Mouse (Mus musculus): ENCODE measurements around the gene 3110040M04Rik. TPM values are rescaled to one million over a fixed set of nuclear protein-coding genes. Genes with fewer than 3 reads are reported as not detected.
"Not testable (repeated sequence)": the region's sequence is repeated elsewhere in the genome, so short reads cannot be mapped to it uniquely, and the experiment has no call there.

The 3110040M04Rik gene
- total and polyA plus RNA-seq, 3 experiments: 0.19 to 0.25 TPM; not detected in 1

- TF ChIP-seq TBP (IDR thresholded peaks at IDR 0.05; ENCODE audit: low read depth, low read length): peak; percentile 64; the same call in 1 of the 2 replicates
- not testable (repeated sequence) for H3K4me1 ChIP-seq (ENCODE audit: control insufficient read depth in 1 of 2, insufficient read depth in 2 of 2, low read length in 2 of 2); H3K36me3 ChIP-seq (ENCODE audit: control insufficient read depth in 1 of 2, insufficient read depth in 2 of 2, low read length in 2 of 2); H3K27ac ChIP-seq (ENCODE audit: control insufficient read depth, low read depth, low read length); H3K27me3 ChIP-seq (ENCODE audit: control insufficient read depth in 1 of 2, insufficient read depth in 2 of 2, low read length in 2 of 2); H3K9ac ChIP-seq (ENCODE audit: control insufficient read depth, low read depth, low read length, poor library complexity, severe bottlenecking); H3K9me3 ChIP-seq (replicated peaks; ENCODE audit: insufficient read depth, low read length); H3K4me3 ChIP-seq (ENCODE audit: control insufficient read depth in 1 of 2, insufficient read depth in 1 of 2, low read depth in 2 of 2, low read length in 2 of 2); H3K79me2 ChIP-seq (ENCODE audit: control insufficient read depth, insufficient read depth, low read length, poor library complexity)
- DNase-seq (ENCODE audit: low read depth, low spot score): peak; percentile 81
Measured at GRCm38 (mm10) chr1:151198120-151198519, 5.8 kb upstream of the 3110040M04Rik start, which contains the start of gene Gm47995. TSS of gene Gm47995 (plus strand) at chr1:151198448.

GRCm38 (mm10) chr1:151200620-151201019, 3.3 kb upstream of the 3110040M04Rik start:
- H3K9me3 ChIP-seq (replicated peaks; ENCODE audit: insufficient read depth, low read length); H3K4me3 ChIP-seq (ENCODE audit: control insufficient read depth in 1 of 2, insufficient read depth in 1 of 2, low read depth in 2 of 2, low read length in 2 of 2); H3K27me3 ChIP-seq (ENCODE audit: control insufficient read depth in 1 of 2, insufficient read depth in 2 of 2, low read length in 2 of 2); H3K4me1 ChIP-seq (ENCODE audit: control insufficient read depth in 1 of 2, insufficient read depth in 2 of 2, low read length in 2 of 2); H3K79me2 ChIP-seq (ENCODE audit: control insufficient read depth, insufficient read depth, low read length, poor library complexity); H3K27ac ChIP-seq (ENCODE audit: control insufficient read depth, low read depth, low read length); DNase-seq (ENCODE audit: low read depth, low spot score); H3K9ac ChIP-seq (ENCODE audit: control insufficient read depth, low read depth, low read length, poor library complexity, severe bottlenecking); H3K36me3 ChIP-seq (ENCODE audit: control insufficient read depth in 1 of 2, insufficient read depth in 2 of 2, low read length in 2 of 2): not testable (repeated sequence)

GRCm38 (mm10) chr1:151202771-151203170, 1.1 kb upstream of the 3110040M04Rik start:
- H3K36me3 ChIP-seq (ENCODE audit: control insufficient read depth in 1 of 2, insufficient read depth in 2 of 2, low read length in 2 of 2); H3K9me3 ChIP-seq (replicated peaks; ENCODE audit: insufficient read depth, low read length); H3K79me2 ChIP-seq (ENCODE audit: control insufficient read depth, insufficient read depth, low read length, poor library complexity); H3K4me1 ChIP-seq (ENCODE audit: control insufficient read depth in 1 of 2, insufficient read depth in 2 of 2, low read length in 2 of 2); H3K27me3 ChIP-seq (ENCODE audit: control insufficient read depth in 1 of 2, insufficient read depth in 2 of 2, low read length in 2 of 2); DNase-seq (ENCODE audit: low read depth, low spot score); H3K4me3 ChIP-seq (ENCODE audit: control insufficient read depth in 1 of 2, insufficient read depth in 1 of 2, low read depth in 2 of 2, low read length in 2 of 2); H3K27ac ChIP-seq (ENCODE audit: control insufficient read depth, low read depth, low read length); H3K9ac ChIP-seq (ENCODE audit: control insufficient read depth, low read depth, low read length, poor library complexity, severe bottlenecking): not testable (repeated sequence)

- DNase-seq (ENCODE audit: low read depth, low spot score); H3K79me2 ChIP-seq (ENCODE audit: control insufficient read depth, insufficient read depth, low read length, poor library complexity); H3K27me3 ChIP-seq (ENCODE audit: control insufficient read depth in 1 of 2, insufficient read depth in 2 of 2, low read length in 2 of 2); H3K36me3 ChIP-seq (ENCODE audit: control insufficient read depth in 1 of 2, insufficient read depth in 2 of 2, low read length in 2 of 2); H3K9ac ChIP-seq (ENCODE audit: control insufficient read depth, low read depth, low read length, poor library complexity, severe bottlenecking); H3K9me3 ChIP-seq (replicated peaks; ENCODE audit: insufficient read depth, low read length); H3K27ac ChIP-seq (ENCODE audit: control insufficient read depth, low read depth, low read length); H3K4me1 ChIP-seq (ENCODE audit: control insufficient read depth in 1 of 2, insufficient read depth in 2 of 2, low read length in 2 of 2); H3K4me3 ChIP-seq (ENCODE audit: control insufficient read depth in 1 of 2, insufficient read depth in 1 of 2, low read depth in 2 of 2, low read length in 2 of 2): not testable (repeated sequence)
Measured at GRCm38 (mm10) chr1:151208493-151208892, 4.6 kb downstream of the 3110040M04Rik start.

- not testable (repeated sequence) for H3K27me3 ChIP-seq (ENCODE audit: control insufficient read depth in 1 of 2, insufficient read depth in 2 of 2, low read length in 2 of 2); H3K9ac ChIP-seq (ENCODE audit: control insufficient read depth, low read depth, low read length, poor library complexity, severe bottlenecking); H3K79me2 ChIP-seq (ENCODE audit: control insufficient read depth, insufficient read depth, low read length, poor library complexity); H3K4me1 ChIP-seq (ENCODE audit: control insufficient read depth in 1 of 2, insufficient read depth in 2 of 2, low read length in 2 of 2); H3K36me3 ChIP-seq (ENCODE audit: control insufficient read depth in 1 of 2, insufficient read depth in 2 of 2, low read length in 2 of 2); H3K4me3 ChIP-seq (ENCODE audit: control insufficient read depth in 1 of 2, insufficient read depth in 1 of 2, low read depth in 2 of 2, low read length in 2 of 2); DNase-seq (ENCODE audit: low read depth, low spot score); H3K9me3 ChIP-seq (replicated peaks; ENCODE audit: insufficient read depth, low read length); H3K27ac ChIP-seq (ENCODE audit: control insufficient read depth, low read depth, low read length)
- TF ChIP-seq TCF12 (IDR thresholded peaks at IDR 0.05; ENCODE audit: low read depth, low read length): peak; percentile 60; the same call in 1 of the 2 replicates
- peak; percentile 73 for TF ChIP-seq GATA1 (IDR thresholded peaks at IDR 0.05; ENCODE audit: low read depth, low read length)
- TF ChIP-seq EP300 (IDR thresholded peaks at IDR 0.05; ENCODE audit: low read depth in 1 of 2, low read length in 2 of 2): peak; percentile 27 to 38; a peak in 1 of 4 replicates
Measured at GRCm38 (mm10) chr1:151208944-151209343, 5.0 kb downstream of the 3110040M04Rik start.

All from MEL (cell line).